Comparison of ENCODE assay signal across 13 mouse cellular contexts in genomic region chr1:58697607-58698006, GRCm38 (mm10). TPM values are rescaled to one million over a fixed set of nuclear protein-coding genes. Genes with fewer than 3 reads are reported as not detected.
DNase-seq lines count a peak whose midpoint lies in the region; ATAC-seq and TF ChIP-seq lines count a peak whose summit lies in the region.
"Not testable (repeated sequence)": the region's sequence is repeated elsewhere in the genome, so short reads cannot be mapped to it uniquely, and the experiment has no call there.
"Had no signal": no experiment of that assay in that cellular context is flagged by ENCODE, and none has a peak within 500 bp of the region (broad histone marks: within the 10 kb centered on the region; RNA-seq: fewer than 3 reads in every experiment).

No protein-coding gene starts in this region.

- not testable (repeated sequence) for H3K9me3 ChIP-seq in E14TG2a.4 (ENCODE audit: low read length); hindbrain, embryonic 15.5 days; lung, embryonic 14.5 days (ENCODE audit: low read depth, low read length)

- H3K36me3 ChIP-seq in E14TG2a.4 (ENCODE audit: insufficient read depth, low read length); hindbrain, embryonic 15.5 days; lung, embryonic 14.5 days (ENCODE audit: insufficient read depth): not testable (repeated sequence)

- not testable (repeated sequence) for H3K9ac ChIP-seq in hindbrain, embryonic 15.5 days; lung, embryonic 14.5 days

- ATAC-seq in hindbrain, embryonic 15.5 days (ENCODE audit: low FRiP score, low read depth): 0 out of 2 replicates have a peak, but pooled peaks have one; percentile 65
- ATAC-seq in lung, embryonic 14.5 days (ENCODE audit: insufficient read depth): not testable (repeated sequence)
- peak; percentile 69; the same call in 1 of the 2 replicates for ATAC-seq in neutrophil, adult 5-6 weeks (ENCODE audit: extremely low read depth, insufficient number of reproducible peaks, low FRiP score, poor library complexity, severe bottlenecking)

- 0 out of 2 replicates have a peak, but pooled peaks have one; percentile 13 for TF ChIP-seq CTCF in E14TG2a.4 (conservative IDR thresholded peaks at IDR 0.05; ENCODE audit: low read length)
- peak; percentile 12; the same call in 1 of the 2 replicates for TF ChIP-seq CTCF in brain, embryonic 14.5 days (IDR thresholded peaks at IDR 0.05; ENCODE audit: borderline replicate concordance, extremely low read depth, insufficient read depth, insufficient read length)
- peak; percentile 33; the same call in 1 of the 2 replicates for TF ChIP-seq CTCF in lung, embryonic 14.5 days (IDR thresholded peaks at IDR 0.05; ENCODE audit: low read depth)

- not testable (repeated sequence) for H3K27me3 ChIP-seq in E14TG2a.4 (ENCODE audit: insufficient read depth, low read length); hindbrain, embryonic 15.5 days; lung, embryonic 14.5 days (ENCODE audit: insufficient read depth, low read length)

- peak; percentile 50 for DNase-seq in brain, embryonic 14.5 days (ENCODE audit: low read depth)
- DNase-seq in embryo, embryonic 11 days: peak; percentile 12
- peak; percentile 26 for DNase-seq in layer of hippocampus, adult 11-12 months (ENCODE audit: low spot score)
- peak; percentile 31 for DNase-seq in lung, embryonic 14.5 days
- peak; percentile 39 for DNase-seq in thymus, postnatal 14 days

- H3K4me1 ChIP-seq in E14TG2a.4 (replicated peaks; ENCODE audit: low read depth, low read length); hindbrain, embryonic 15.5 days (replicated peaks); lung, embryonic 14.5 days (ENCODE audit: insufficient read depth): not testable (repeated sequence)

- 68% methylated on average over 1 of the region's 1 CpGs for WGBS in hindbrain, embryonic 15.5 days
- 64% methylated on average over 1 of the region's 1 CpGs for WGBS in lung, embryonic 14.5 days

- H3K27ac ChIP-seq in hindbrain, embryonic 15.5 days (replicated peaks); lung, embryonic 14.5 days (ENCODE audit: low read depth): not testable (repeated sequence)

- not testable (repeated sequence) for H3K4me2 ChIP-seq in hindbrain, embryonic 15.5 days; lung, embryonic 14.5 days

- not testable (repeated sequence) for TF ChIP-seq POLR2A in brain, embryonic 14.5 days (IDR thresholded peaks at IDR 0.05; ENCODE audit: borderline replicate concordance, extremely low read depth, insufficient read depth, insufficient read length, poor library complexity, severe bottlenecking)

- H3K4me3 ChIP-seq in E14TG2a.4 (replicated peaks; ENCODE audit: low read length); hindbrain, embryonic 15.5 days; lung, embryonic 14.5 days (ENCODE audit: low read depth, low read length): not testable (repeated sequence)

RNA-seq across cellular contexts. Expression of gene Als2cr12, which starts 1.8 kb away (rescaled TPM):
- polyA plus RNA-seq in brain, embryonic 14.5 days (2012; rRNA removed): not detected in 2 replicates
- polyA plus RNA-seq in hindbrain, embryonic 15.5 days (2015; fragmentation: Nextera tagmentation; extraction: Ambion mirVana): not detected in 2 replicates
- polyA plus RNA-seq in lung, embryonic 14.5 days (2014; fragmentation: Nextera tagmentation; extraction: Ambion mirVana): not detected in 2 replicates
- total RNA-seq in neutrophil, adult 5-6 weeks (2017): 0.35 TPM in 1 of 2 replicates, not detected in the other
- total RNA-seq: gastrocnemius, postnatal 25 days; heart, postnatal 14 days had no signal
- polyA plus RNA-seq: forebrain, embryonic 12.5 days; kidney, embryonic 15.5 days; limb, embryonic 10.5 days had no signal

RNA-seq across cellular contexts. Expression of gene Cflar, which starts 13.7 kb away (rescaled TPM):
- 12.3 and 12.7 TPM in 2 replicates for polyA plus RNA-seq in brain, embryonic 14.5 days (2012; rRNA removed)
- polyA plus RNA-seq in hindbrain, embryonic 15.5 days (2015; fragmentation: Nextera tagmentation; extraction: Ambion mirVana): 17.2 and 17.3 TPM in 2 replicates
- 35.3 and 35.9 TPM in 2 replicates for polyA plus RNA-seq in lung, embryonic 14.5 days (2014; fragmentation: Nextera tagmentation; extraction: Ambion mirVana)
- 175 and 180 TPM in 2 replicates for total RNA-seq in neutrophil, adult 5-6 weeks (2017)
